Mouse (Mus musculus) cerebellum, adult 9-10 months (tissue): ENCODE measurements around the gene Enthd1.
"Not testable (repeated sequence)": the region's sequence is repeated elsewhere in the genome, so short reads cannot be mapped to it uniquely, and the experiment has no call there.

Experiments
- DNase-seq: peaks from one replicate; pipeline ENCODE4 v3.0.0; 2022

Gene Enthd1

GRCm38 (mm10) chr15:80532281-80533072 is 32.5 kb downstream of the Enthd1 start:
- DNase-seq: no peak

- DNase-seq: no peak
Measured at GRCm38 (mm10) chr15:80531026-80531425, 33.9 kb downstream of the Enthd1 start.

GRCm38 (mm10) chr15:80529955-80530869 is 34.7 kb downstream of the Enthd1 start:
- DNase-seq: no peak

GRCm38 (mm10) chr15:80521661-80522388 is 43.1 kb downstream of the Enthd1 start:
- DNase-seq: no peak

- DNase-seq: no peak
Measured at GRCm38 (mm10) chr15:80519931-80520330, 45.0 kb downstream of the Enthd1 start.

GRCm38 (mm10) chr15:80518567-80519223 is 46.3 kb downstream of the Enthd1 start:
- DNase-seq: no peak

- DNase-seq: no peak
Measured at GRCm38 (mm10) chr15:80517996-80518395, 47.0 kb downstream of the Enthd1 start.

- no peak for DNase-seq
Measured at GRCm38 (mm10) chr15:80516525-80516924, 48.4 kb downstream of the Enthd1 start.

- peak; percentile 57 for DNase-seq
Measured at GRCm38 (mm10) chr15:80505086-80505485, 59.9 kb downstream of the Enthd1 start.

- not testable (repeated sequence) for DNase-seq
Measured at GRCm38 (mm10) chr15:80503155-80503554, 61.8 kb downstream of the Enthd1 start.

- no peak for DNase-seq
Measured at GRCm38 (mm10) chr15:80502741-80503140, 62.2 kb downstream of the Enthd1 start.

- peak; percentile 83 for DNase-seq
Measured at GRCm38 (mm10) chr15:80501106-80502096, 63.6 kb downstream of the Enthd1 start.

- peak; percentile 41 for DNase-seq
Measured at GRCm38 (mm10) chr15:80500426-80500825, 64.5 kb downstream of the Enthd1 start.

- DNase-seq: not testable (repeated sequence)
Measured at GRCm38 (mm10) chr15:80497733-80498132, 67.2 kb downstream of the Enthd1 start.

- no peak for DNase-seq
Measured at GRCm38 (mm10) chr15:80491505-80491904, 73.5 kb downstream of the Enthd1 start.

- no peak for DNase-seq
Measured at GRCm38 (mm10) chr15:80490151-80490550, 74.8 kb downstream of the Enthd1 start.

GRCm38 (mm10) chr15:80488658-80489057 is 76.3 kb downstream of the Enthd1 start:
- no peak for DNase-seq

- no peak for DNase-seq
Measured at GRCm38 (mm10) chr15:80485601-80486000, 79.4 kb downstream of the Enthd1 start.

GRCm38 (mm10) chr15:80483041-80483705 is 81.8 kb downstream of the Enthd1 start:
- DNase-seq: no peak

GRCm38 (mm10) chr15:80482348-80482747 is 82.6 kb downstream of the Enthd1 start:
- DNase-seq: no peak
